Mouse (Mus musculus): ENCODE measurements around the gene Nap1l1. TPM values are rescaled to one million over a fixed set of nuclear protein-coding genes. Genes with fewer than 3 reads are reported as not detected.

The Nap1l1 gene
- total RNA-seq, 2 experiments from 2014 or later, result 130 to 141 TPM

Other genes starting within 250 kb of the Nap1l1 start
- gene Bbs10, start 174.5 kb upstream of the Nap1l1 start, total RNA-seq (2021), result 1 to 10 TPM; 3.4 to 6.1 TPM
- 10 to 100 TPM; 36.3 to 40.2 TPM for gene Phlda1, start 33.1 kb downstream of the Nap1l1 start, total RNA-seq (2021)

Measured in adrenal gland, postnatal 10 days (tissue).